Mouse (Mus musculus): ENCODE data around the gene Slc11a2.

DNA sequence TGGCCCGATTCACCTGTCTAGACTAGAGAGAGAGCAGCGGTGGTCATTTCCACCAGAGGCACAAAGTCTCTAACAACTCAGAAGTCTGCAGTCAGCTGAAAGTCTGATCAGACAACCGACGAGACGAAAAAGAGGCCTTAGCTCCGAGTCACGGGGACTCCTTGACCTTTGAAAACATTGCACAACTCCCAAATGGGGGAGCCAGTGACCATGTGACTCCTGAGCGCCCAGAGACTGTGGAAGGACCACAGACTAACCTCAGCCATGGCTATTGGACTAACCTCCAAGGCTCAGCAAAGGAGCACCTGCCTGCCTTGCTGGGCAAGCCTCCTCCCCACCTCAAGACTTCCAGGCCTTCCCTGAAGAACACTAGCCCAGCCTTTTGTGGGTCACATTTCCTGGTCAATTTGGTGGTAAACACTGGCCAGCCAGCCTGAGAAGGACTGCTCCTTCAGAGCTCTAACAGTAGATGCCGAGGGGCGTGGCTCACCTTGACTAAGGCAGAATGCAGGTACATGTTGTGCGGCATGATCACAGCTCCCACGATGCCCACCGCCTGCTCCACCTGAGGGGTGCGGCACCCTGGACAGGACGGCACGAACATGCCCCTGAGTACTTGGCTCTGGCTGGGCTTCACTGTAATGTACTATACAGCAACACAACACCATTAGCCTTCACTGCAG is 21.4 kb downstream of the Slc11a2 start:
- TF ChIP-seq POLR2A (IDR thresholded peaks at IDR 0.05; ENCODE audit: borderline replicate concordance, insufficient read depth, low read length) (no peak), CTCF (IDR thresholded peaks at IDR 0.05; ENCODE audit: borderline replicate concordance, insufficient read depth, low read depth, low read length) (no peak)
